Mouse (Mus musculus): ENCODE measurements around the gene Car5a. TPM values are rescaled to one million over a fixed set of nuclear protein-coding genes. Genes with fewer than 3 reads are reported as not detected.

Car5a gene
- polyA plus RNA-seq, 1 experiment from 2014 or later = 0.14 TPM

DNA sequence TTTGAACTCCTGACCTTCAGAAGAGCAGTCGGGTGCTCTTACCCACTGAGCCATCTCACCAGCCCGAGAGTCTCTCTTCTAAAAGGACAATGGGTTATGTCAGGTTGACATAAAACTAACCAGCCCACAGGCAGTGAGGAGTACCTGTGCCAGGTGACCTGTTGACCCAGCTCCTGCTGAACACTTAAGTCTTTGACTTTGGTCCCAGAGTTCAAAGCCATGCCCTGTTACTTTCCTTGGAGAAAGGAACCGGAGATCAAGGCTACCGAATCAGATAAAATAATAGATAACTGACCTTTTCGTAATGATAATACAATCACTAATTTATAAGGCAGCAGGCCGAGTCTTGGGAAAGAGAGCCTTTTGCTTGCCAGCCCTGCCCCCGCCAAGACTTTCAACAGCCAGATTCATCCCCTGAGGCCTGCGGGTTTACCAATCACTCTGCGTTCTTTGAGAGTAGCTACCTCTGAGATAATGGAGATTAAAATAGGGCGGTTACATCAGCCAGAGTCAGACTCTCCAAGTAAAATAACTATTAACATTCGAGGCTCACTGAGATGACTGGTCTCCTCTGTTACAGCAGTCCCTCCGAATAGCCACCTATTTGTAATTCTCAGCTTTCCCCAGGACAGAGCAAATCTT lies 12.6 kb downstream of the Car5a start:
- Histone ChIP-seq H3K9me3 (ENCODE audit: control insufficient read depth, low read length) (no peaks in the 10 kb centered on the region), H3K27me3 (ENCODE audit: control insufficient read depth, insufficient read depth, low read length) (no peaks in the 10 kb centered on the region), H3K4me1 (ENCODE audit: control insufficient read depth, insufficient read depth, low read length) (peaks cover 4% of the 10 kb centered on the region; the same call in 1 of the 2 replicates), H3K27ac (ENCODE audit: low read depth, low read length) (no peak overlapping the region), H3K36me3 (ENCODE audit: control insufficient read depth, insufficient read depth, low read length) (no peaks in the 10 kb centered on the region), H3K4me2 (no peak overlapping the region), H3K9ac (ENCODE audit: low read length) (no peak overlapping the region), H3K4me3 (ENCODE audit: low read depth, low read length) (no peak overlapping the region)
- ATAC-seq (ENCODE audit: low FRiP score) = no peak
- 78% methylated on average over 12 of the region's 12 CpGs for WGBS
- peak; percentile 75 for DNase-seq (ENCODE audit: low spot score, missing footprints)

DNA sequence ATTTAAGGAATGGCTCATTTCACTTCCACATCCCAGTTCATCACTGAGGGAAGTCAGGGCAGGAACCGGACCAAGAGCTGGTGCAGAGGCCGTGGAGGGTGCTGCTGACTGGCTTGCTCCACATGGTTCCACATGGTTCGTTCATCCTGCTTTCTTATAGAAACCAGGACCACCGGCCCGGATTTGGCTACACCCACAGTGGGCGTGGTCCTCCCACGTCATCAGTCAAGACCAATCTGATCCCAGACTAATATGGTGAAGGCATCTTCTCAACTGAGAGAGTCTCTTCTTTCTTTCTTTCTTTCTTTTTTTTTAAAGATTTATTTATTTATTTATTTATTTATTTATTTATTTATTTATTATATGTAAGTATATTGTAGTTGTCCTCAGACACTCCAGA lies 13.1 kb downstream of the Car5a start:
- Histone ChIP-seq H3K27me3 (ENCODE audit: control insufficient read depth, insufficient read depth, low read length) (no peaks in the 10 kb centered on the region), H3K36me3 (ENCODE audit: control insufficient read depth, insufficient read depth, low read length) (no peaks in the 10 kb centered on the region), H3K9me3 (ENCODE audit: control insufficient read depth, low read length) (no peaks in the 10 kb centered on the region), H3K9ac (ENCODE audit: low read length) (no peak overlapping the region), H3K4me1 (ENCODE audit: control insufficient read depth, insufficient read depth, low read length) (peaks cover 4% of the 10 kb centered on the region; the same call in 1 of the 2 replicates), H3K4me3 (ENCODE audit: low read depth, low read length) (no peak overlapping the region), H3K27ac (ENCODE audit: low read depth, low read length) (no peak overlapping the region), H3K4me2 (no peak overlapping the region)
- DNase-seq (ENCODE audit: low spot score, missing footprints) = peak; percentile 64
- no peak for ATAC-seq (ENCODE audit: low FRiP score)
- 87% methylated on average over 7 of the region's 7 CpGs for WGBS

DNA sequence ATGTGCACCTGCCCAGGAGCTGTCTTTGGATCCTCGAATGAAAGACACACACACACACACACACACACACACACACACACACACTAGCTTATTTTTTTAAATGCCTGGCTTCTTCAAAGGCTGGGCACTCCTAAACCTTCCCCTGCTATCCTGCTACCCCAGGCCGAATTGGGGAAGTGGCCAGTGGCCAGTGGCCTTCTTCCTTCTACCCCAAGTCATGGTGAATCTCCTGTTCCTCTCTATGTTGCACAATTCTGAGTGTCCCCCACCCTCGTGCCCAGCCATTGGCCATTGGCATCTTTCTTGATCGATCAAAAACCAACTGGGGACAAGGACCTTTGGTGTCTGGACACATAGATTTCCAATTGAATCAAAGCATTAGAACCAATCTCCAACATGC lies 14.7 kb downstream of the Car5a start:
- H3K9me3 ChIP-seq (ENCODE audit: control insufficient read depth, low read length) = no peaks in the 10 kb centered on the region
- 85% methylated on average over 4 of the region's 4 CpGs for WGBS
- ATAC-seq (ENCODE audit: low FRiP score) = no peak
- no peak overlapping the region for H3K4me2 ChIP-seq
- no peaks in the 10 kb centered on the region for H3K27me3 ChIP-seq (ENCODE audit: control insufficient read depth, insufficient read depth, low read length)
- H3K36me3 ChIP-seq (ENCODE audit: control insufficient read depth, insufficient read depth, low read length) = no peaks in the 10 kb centered on the region
- no peak overlapping the region for H3K4me3 ChIP-seq (ENCODE audit: low read depth, low read length)
- H3K4me1 ChIP-seq (ENCODE audit: control insufficient read depth, insufficient read depth, low read length) = no peaks in the 10 kb centered on the region
- H3K9ac ChIP-seq (ENCODE audit: low read length) = no peak overlapping the region
- H3K27ac ChIP-seq (ENCODE audit: low read depth, low read length) = no peak overlapping the region
- no peak for DNase-seq (ENCODE audit: low spot score, missing footprints)

DNA sequence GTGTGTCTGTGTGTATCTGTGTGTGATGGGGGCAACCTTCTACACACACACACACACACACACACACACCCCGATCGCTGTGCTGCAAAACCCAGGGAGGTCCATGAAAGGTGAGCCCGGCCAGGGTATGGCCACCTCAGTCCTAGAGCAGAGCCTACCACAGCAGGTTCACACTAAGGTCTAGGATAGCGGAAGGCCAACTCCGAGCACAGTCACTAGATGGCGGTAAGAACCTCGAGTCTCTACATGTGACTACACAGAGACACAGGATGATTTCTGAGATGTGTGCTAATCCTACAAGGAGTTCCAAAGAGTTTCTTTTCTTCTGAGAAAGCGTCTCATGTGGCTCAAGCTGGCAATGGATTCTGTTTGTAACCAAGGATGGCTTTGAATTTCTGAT lies 17.4 kb downstream of the Car5a start:
- WGBS = 49% methylated on average over 8 of the region's 8 CpGs

DNA sequence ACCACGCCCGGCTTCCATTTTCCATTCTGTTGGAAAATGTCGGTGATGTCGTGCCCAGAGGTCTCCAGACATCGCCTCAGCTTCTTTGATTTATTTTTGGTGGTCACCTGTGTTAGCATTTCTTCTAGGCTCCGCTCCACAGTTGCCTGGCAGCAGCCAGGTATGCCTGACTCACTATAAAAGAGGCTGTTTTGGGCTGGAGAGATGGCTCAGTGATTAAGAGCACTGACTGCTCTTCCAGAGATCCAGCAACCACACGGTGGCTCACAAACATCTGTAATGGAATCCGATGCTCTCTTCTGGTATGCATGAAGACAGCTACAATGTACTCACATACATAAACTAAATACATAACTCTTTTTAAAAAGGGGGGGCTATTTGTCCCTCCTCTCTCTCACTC lies 18.4 kb downstream of the Car5a start:
- H3K9ac ChIP-seq (ENCODE audit: low read length) = no peak overlapping the region
- no peak for ATAC-seq (ENCODE audit: low FRiP score)
- H3K36me3 ChIP-seq (ENCODE audit: control insufficient read depth, insufficient read depth, low read length) = no peaks in the 10 kb centered on the region
- DNase-seq (ENCODE audit: low spot score, missing footprints) = no peak
- no peaks in the 10 kb centered on the region for H3K9me3 ChIP-seq (ENCODE audit: control insufficient read depth, low read length)
- no peak overlapping the region for H3K4me3 ChIP-seq (ENCODE audit: low read depth, low read length)
- H3K27ac ChIP-seq (ENCODE audit: low read depth, low read length) = no peak overlapping the region
- H3K4me1 ChIP-seq (ENCODE audit: control insufficient read depth, insufficient read depth, low read length) = no peaks in the 10 kb centered on the region
- 66% methylated on average over 8 of the region's 8 CpGs for WGBS
- no peaks in the 10 kb centered on the region for H3K27me3 ChIP-seq (ENCODE audit: control insufficient read depth, insufficient read depth, low read length)
- H3K4me2 ChIP-seq = no peak overlapping the region

More for the DNA sequence above, 17.4 kb downstream of the Car5a start:
- no peak overlapping the region for H3K4me3 ChIP-seq (ENCODE audit: low read depth, low read length)
- peak; percentile 89 for DNase-seq (ENCODE audit: low spot score, missing footprints)
- H3K9me3 ChIP-seq (ENCODE audit: control insufficient read depth, low read length) = no peaks in the 10 kb centered on the region
- no peaks in the 10 kb centered on the region for H3K4me1 ChIP-seq (ENCODE audit: control insufficient read depth, insufficient read depth, low read length)
- no peak overlapping the region for H3K9ac ChIP-seq (ENCODE audit: low read length)
- no peak overlapping the region for H3K4me2 ChIP-seq
- 0 out of 2 replicates have a peak, but pooled peaks have one; percentile 48 for ATAC-seq (ENCODE audit: low FRiP score)
- no peaks in the 10 kb centered on the region for H3K36me3 ChIP-seq (ENCODE audit: control insufficient read depth, insufficient read depth, low read length)
- no peak overlapping the region for H3K27ac ChIP-seq (ENCODE audit: low read depth, low read length)
- H3K27me3 ChIP-seq (ENCODE audit: control insufficient read depth, insufficient read depth, low read length) = no peaks in the 10 kb centered on the region

DNA sequence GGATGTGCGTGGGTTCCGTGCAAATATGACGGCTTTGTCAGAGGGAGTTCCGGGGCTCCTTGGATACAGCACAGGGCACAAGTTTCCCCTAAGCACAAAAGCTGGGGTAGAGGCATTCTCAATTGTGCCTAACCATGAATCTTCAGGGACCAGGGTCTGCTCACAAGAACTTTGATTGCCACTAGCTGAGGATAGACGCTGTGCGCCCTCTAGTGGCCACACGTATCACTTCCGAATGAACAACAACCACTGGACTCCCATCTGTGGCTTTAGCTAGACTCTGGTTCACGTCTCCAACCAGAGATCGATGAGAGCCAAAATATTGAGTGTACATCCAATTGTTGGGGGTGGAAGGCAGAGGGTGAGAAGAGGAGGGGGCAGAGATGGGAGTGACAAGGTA lies 19.1 kb downstream of the Car5a start:
- no peaks in the 10 kb centered on the region for H3K4me1 ChIP-seq (ENCODE audit: control insufficient read depth, insufficient read depth, low read length)
- no peaks in the 10 kb centered on the region for H3K27me3 ChIP-seq (ENCODE audit: control insufficient read depth, insufficient read depth, low read length)
- DNase-seq (ENCODE audit: low spot score, missing footprints) (peak; percentile 96), ATAC-seq (ENCODE audit: low FRiP score) (no peak)
- no peak overlapping the region for H3K4me3 ChIP-seq (ENCODE audit: low read depth, low read length)
- H3K9ac ChIP-seq (ENCODE audit: low read length) = no peak overlapping the region
- H3K36me3 ChIP-seq (ENCODE audit: control insufficient read depth, insufficient read depth, low read length) = no peaks in the 10 kb centered on the region
- no peak overlapping the region for H3K27ac ChIP-seq (ENCODE audit: low read depth, low read length)
- H3K4me2 ChIP-seq = no peak overlapping the region
- H3K9me3 ChIP-seq (ENCODE audit: control insufficient read depth, low read length) = no peaks in the 10 kb centered on the region
- WGBS = 29% methylated on average over 10 of the region's 10 CpGs

DNA sequence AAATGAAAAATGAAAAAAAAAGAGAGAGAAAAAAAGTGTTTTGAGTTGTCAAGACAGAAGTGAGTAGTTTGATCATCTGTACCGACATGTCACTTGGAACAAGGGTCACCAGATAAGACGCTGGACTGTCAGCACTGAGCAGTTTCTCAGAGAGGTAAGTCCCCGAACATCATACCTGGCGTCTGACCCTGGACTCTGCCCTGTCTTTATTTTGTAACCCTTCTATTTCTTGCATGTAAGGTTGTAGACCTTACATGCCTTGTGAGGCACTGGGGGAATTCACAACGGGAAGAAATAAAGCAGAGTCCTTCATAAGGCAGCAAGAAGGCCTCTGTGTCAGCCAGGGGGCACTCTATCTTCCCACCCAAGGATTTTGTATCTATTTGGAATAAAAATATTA lies 20.0 kb downstream of the Car5a start:
- H3K9me3 ChIP-seq (ENCODE audit: control insufficient read depth, low read length) = no peaks in the 10 kb centered on the region
- no peaks in the 10 kb centered on the region for H3K36me3 ChIP-seq (ENCODE audit: control insufficient read depth, insufficient read depth, low read length)
- H3K9ac ChIP-seq (ENCODE audit: low read length) = no peak overlapping the region
- no peak overlapping the region for H3K4me3 ChIP-seq (ENCODE audit: low read depth, low read length)
- DNase-seq (ENCODE audit: low spot score, missing footprints) (peak; percentile 54), ATAC-seq (ENCODE audit: low FRiP score) (no peak)
- no peaks in the 10 kb centered on the region for H3K4me1 ChIP-seq (ENCODE audit: control insufficient read depth, insufficient read depth, low read length)
- 81% methylated on average over 5 of the region's 5 CpGs for WGBS
- H3K27me3 ChIP-seq (ENCODE audit: control insufficient read depth, insufficient read depth, low read length) = no peaks in the 10 kb centered on the region
- no peak overlapping the region for H3K4me2 ChIP-seq
- H3K27ac ChIP-seq (ENCODE audit: low read depth, low read length) = no peak overlapping the region

DNA sequence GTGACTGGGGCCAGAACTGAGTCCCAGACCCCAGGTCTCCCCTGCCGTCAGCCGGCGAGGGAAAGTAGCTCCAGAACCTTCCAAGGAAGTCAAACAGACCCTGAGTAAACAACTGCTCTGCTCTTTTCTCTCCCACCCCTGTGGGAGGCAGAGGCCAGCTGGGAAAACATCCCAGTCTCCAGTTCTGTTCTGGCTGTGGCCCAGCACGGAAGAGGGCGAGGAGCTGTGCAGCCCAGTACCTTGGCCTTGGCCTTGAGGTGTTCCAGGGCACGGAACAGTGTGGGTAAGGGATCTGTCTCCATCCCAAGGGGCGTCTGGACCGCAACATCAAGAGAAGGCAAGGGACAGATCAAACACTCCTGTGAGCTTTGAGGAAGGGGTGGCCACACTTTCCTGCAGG lies 22.6 kb downstream of the Car5a start:
- Histone ChIP-seq H3K4me1 (ENCODE audit: control insufficient read depth, insufficient read depth, low read length) (no peaks in the 10 kb centered on the region), H3K27me3 (ENCODE audit: control insufficient read depth, insufficient read depth, low read length) (no peaks in the 10 kb centered on the region), H3K4me2 (no peak overlapping the region), H3K9me3 (ENCODE audit: control insufficient read depth, low read length) (no peaks in the 10 kb centered on the region), H3K27ac (ENCODE audit: low read depth, low read length) (no peak overlapping the region), H3K36me3 (ENCODE audit: control insufficient read depth, insufficient read depth, low read length) (no peaks in the 10 kb centered on the region), H3K9ac (ENCODE audit: low read length) (no peak overlapping the region), H3K4me3 (ENCODE audit: low read depth, low read length) (no peak overlapping the region)
- ATAC-seq (ENCODE audit: low FRiP score) = no peak
- 79% methylated on average over 8 of the region's 8 CpGs for WGBS
- peak; percentile 72 for DNase-seq (ENCODE audit: low spot score, missing footprints)

DNA sequence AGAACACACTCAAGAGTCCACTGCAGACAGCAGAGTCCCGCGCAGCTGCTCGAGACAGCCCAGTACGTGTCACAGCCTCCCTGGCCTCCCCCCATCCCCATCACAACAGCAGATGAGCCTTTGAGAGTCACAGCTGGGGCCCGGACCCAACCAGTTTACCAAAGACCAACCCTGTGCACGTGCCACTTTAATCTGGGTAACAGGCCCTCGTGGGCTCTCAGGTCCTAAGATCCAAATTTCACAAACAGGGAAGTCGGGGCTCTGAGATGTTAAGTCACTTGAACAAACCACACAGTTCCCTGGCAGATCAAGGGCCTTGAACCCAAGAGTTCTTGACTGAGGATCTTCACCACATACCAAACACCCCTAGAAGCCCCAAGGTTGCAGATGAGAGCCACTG lies 23.1 kb downstream of the Car5a start:
- Histone ChIP-seq H3K27ac (ENCODE audit: low read depth, low read length) (no peak overlapping the region), H3K4me3 (ENCODE audit: low read depth, low read length) (no peak overlapping the region), H3K9ac (ENCODE audit: low read length) (no peak overlapping the region), H3K27me3 (ENCODE audit: control insufficient read depth, insufficient read depth, low read length) (no peaks in the 10 kb centered on the region), H3K4me1 (ENCODE audit: control insufficient read depth, insufficient read depth, low read length) (no peaks in the 10 kb centered on the region), H3K36me3 (ENCODE audit: control insufficient read depth, insufficient read depth, low read length) (no peaks in the 10 kb centered on the region), H3K4me2 (no peak overlapping the region), H3K9me3 (ENCODE audit: control insufficient read depth, low read length) (no peaks in the 10 kb centered on the region)
- WGBS = 78% methylated on average over 8 of the region's 8 CpGs
- DNase-seq (ENCODE audit: low spot score, missing footprints) (peak; percentile 81), ATAC-seq (ENCODE audit: low FRiP score) (no peak)
